Mouse (Mus musculus): Measurements from ENCODE around the gene Slc9c1. TPM values are rescaled to one million over a fixed set of nuclear protein-coding genes. Genes with fewer than 3 reads are reported as not detected.

Gene Slc9c1
- polyA plus RNA-seq, 1 experiment from 2014 or later = not detected

DNA sequence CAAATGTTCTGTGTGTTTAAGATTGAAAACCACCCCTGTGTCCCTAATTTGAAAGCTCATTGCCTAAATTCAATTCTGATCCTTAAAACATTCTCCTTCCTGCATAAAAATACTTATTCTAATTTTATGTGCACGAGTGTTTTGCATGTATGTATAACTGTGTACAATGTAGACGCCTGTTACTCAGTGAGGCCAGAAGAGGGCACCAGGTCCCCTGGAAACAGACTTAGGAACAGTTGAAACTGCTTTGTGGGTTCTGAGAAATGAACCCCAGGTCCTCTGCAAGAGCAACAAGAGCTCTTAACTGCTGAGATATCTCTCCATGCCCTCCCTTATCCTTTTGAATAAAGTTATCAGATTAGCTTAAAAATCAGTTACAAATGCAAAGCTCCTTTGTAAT is 47.4 kb downstream of the Slc9c1 start:
- H3K4me3 ChIP-seq = no peak overlapping the region
- H3K27ac ChIP-seq = no peak overlapping the region
- no peaks in the 10 kb centered on the region for H3K36me3 ChIP-seq
- 23% methylated on average over 2 of the region's 2 CpGs for WGBS (ENCODE audit: insufficient replicate concordance)
- no peak for ATAC-seq
- no peaks in the 10 kb centered on the region for H3K27me3 ChIP-seq (replicated peaks)
- no peak overlapping the region for H3K9ac ChIP-seq
- H3K4me1 ChIP-seq = peaks cover 8% of the 10 kb centered on the region
- no peaks in the 10 kb centered on the region for H3K9me3 ChIP-seq (replicated peaks)
- no peak overlapping the region for H3K4me2 ChIP-seq

GRCm38 (mm10) chr16:45593656-45594055 is 58.5 kb downstream of the Slc9c1 start:
- 68% methylated on average over 1 of the region's 1 CpGs for WGBS (ENCODE audit: insufficient replicate concordance)
- Histone ChIP-seq H3K4me3 (no peak overlapping the region), H3K36me3 (no peaks in the 10 kb centered on the region), H3K27ac (no peak overlapping the region), H3K27me3 (replicated peaks) (no peaks in the 10 kb centered on the region), H3K9me3 (replicated peaks) (no peaks in the 10 kb centered on the region), H3K4me1 (no peaks in the 10 kb centered on the region), H3K4me2 (no peak overlapping the region), H3K9ac (no peak overlapping the region)
- ATAC-seq = no peak

DNA sequence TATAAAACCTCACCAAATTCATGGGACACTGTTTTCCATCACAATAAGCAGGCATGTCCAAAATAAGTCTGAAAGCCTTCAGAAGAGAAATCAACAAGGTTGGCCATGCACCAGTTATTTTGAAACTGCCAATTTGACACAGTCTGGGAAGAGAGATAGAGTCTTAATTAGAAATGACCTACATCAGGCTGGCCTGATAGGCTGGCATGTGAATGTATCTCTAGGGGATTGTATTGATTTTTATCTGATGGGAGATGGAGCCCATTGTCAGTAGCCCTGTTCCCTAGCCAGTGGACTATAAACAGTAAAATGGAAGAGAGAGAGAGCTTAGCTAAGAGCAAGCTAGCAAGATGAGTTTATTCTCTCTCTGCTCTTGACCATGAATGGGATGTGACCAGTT is 60.4 kb downstream of the Slc9c1 start:
- H3K9me3 ChIP-seq (replicated peaks) = no peaks in the 10 kb centered on the region
- H3K4me2 ChIP-seq = no peak overlapping the region
- H3K27ac ChIP-seq = no peak overlapping the region
- no peak overlapping the region for H3K9ac ChIP-seq
- no peaks in the 10 kb centered on the region for H3K27me3 ChIP-seq (replicated peaks)
- ATAC-seq = no peak
- no peaks in the 10 kb centered on the region for H3K36me3 ChIP-seq
- H3K4me1 ChIP-seq = no peaks in the 10 kb centered on the region
- no peak overlapping the region for H3K4me3 ChIP-seq

DNA sequence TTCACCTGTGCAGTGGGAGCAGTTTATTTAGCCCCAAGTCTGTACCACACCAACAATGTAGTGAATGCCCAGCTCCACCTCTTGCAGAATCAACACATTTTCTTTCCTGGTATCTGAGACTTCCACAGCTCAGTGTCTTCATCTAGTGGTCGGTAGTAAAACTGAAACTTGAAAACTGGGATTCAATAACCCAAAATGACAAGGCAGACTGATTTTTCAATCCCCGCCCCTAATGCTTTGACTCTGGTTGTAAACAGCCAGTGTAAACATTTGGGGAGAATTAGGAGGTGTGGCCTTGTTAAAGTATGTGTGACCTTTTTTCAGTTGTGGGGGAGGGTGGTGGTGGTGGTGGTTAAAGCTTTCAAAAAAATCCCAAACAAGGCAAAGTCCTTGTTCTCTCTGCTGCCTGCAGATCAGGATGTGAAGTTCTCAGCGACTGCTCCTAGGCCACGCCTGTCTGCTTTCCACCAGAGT is 73.4 kb downstream of the Slc9c1 start:
- Histone ChIP-seq H3K9ac (no peak overlapping the region), H3K36me3 (no peaks in the 10 kb centered on the region), H3K27me3 (replicated peaks) (no peaks in the 10 kb centered on the region), H3K4me2 (no peak overlapping the region), H3K4me3 (no peak overlapping the region), H3K9me3 (replicated peaks) (no peaks in the 10 kb centered on the region), H3K4me1 (peaks cover 4% of the 10 kb centered on the region; the same call in 1 of the 2 replicates), H3K27ac (no peak overlapping the region)
- ATAC-seq = peak; percentile 59
- 38% methylated on average over 4 of the region's 4 CpGs for WGBS (ENCODE audit: insufficient replicate concordance)

DNA sequence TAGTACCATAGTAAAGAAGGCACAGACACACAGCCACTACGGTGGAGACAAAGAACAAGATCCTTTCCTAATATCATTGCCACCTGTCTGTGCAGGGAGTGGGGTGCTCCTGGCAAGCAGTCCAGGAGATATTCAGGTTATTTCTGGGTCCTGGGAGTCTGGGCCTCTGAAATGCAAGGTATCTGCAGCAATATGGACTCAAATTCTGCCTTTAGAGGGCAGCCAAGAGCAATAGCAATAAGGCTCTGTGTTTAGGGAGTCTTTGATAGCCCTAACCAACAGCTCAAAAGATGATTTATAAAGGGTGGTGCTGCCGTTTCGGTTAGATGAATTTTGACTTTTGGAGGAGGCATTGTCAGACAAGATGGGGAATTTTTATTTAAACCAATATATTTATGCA is 74.2 kb downstream of the Slc9c1 start:
- 55% methylated on average over 3 of the region's 3 CpGs for WGBS (ENCODE audit: insufficient replicate concordance)
- H3K4me2 ChIP-seq = no peak overlapping the region
- no peaks in the 10 kb centered on the region for H3K36me3 ChIP-seq
- H3K4me3 ChIP-seq = no peak overlapping the region
- no peaks in the 10 kb centered on the region for H3K9me3 ChIP-seq (replicated peaks)
- H3K4me1 ChIP-seq = peaks cover 4% of the 10 kb centered on the region; the same call in 1 of the 2 replicates
- no peak overlapping the region for H3K9ac ChIP-seq
- no peaks in the 10 kb centered on the region for H3K27me3 ChIP-seq (replicated peaks)
- no peak overlapping the region for H3K27ac ChIP-seq
- no peak for ATAC-seq

GRCm38 (mm10) chr16:45610267-45610666 is 75.2 kb downstream of the Slc9c1 start, which contains the start of gene Gcsam:
Gene Gcsam, plus strand, starts transcription at chr16:45610380.
- peaks cover 4% of the 10 kb centered on the region; the same call in 1 of the 2 replicates for H3K4me1 ChIP-seq
- no peak for ATAC-seq

GRCm38 (mm10) chr16:45613247-45613646 is 78.1 kb downstream of the Slc9c1 start:
- Histone ChIP-seq H3K4me2 (no peak overlapping the region), H3K36me3 (no peaks in the 10 kb centered on the region), H3K4me3 (no peak overlapping the region), H3K9ac (no peak overlapping the region), H3K27ac (no peak overlapping the region), H3K9me3 (replicated peaks) (no peaks in the 10 kb centered on the region), H3K4me1 (peaks cover 4% of the 10 kb centered on the region; the same call in 1 of the 2 replicates), H3K27me3 (replicated peaks) (no peaks in the 10 kb centered on the region)
- ATAC-seq = no peak
- 83% methylated on average over 2 of the region's 2 CpGs for WGBS (ENCODE audit: insufficient replicate concordance)

More at GRCm38 (mm10) chr16:45610267-45610666, 75.2 kb downstream of the Slc9c1 start, which contains the start of gene Gcsam:
- Histone ChIP-seq H3K4me2 (no peak within 1 kb of the TSS), H3K27me3 (replicated peaks) (no peaks in the 10 kb centered on the region), H3K27ac (no peak within 1 kb of the TSS), H3K4me3 (no peak within 1 kb of the TSS), H3K9me3 (replicated peaks) (no peaks in the 10 kb centered on the region), H3K36me3 (no peaks in the 10 kb centered on the region), H3K9ac (no peak within 1 kb of the TSS)
- WGBS (ENCODE audit: insufficient replicate concordance) = 22% methylated on average over 4 of the region's 4 CpGs

- Histone ChIP-seq H3K27ac (no peak overlapping the region), H3K4me3 (no peak overlapping the region), H3K4me1 (peaks cover 16% of the 10 kb centered on the region), H3K36me3 (no peaks in the 10 kb centered on the region), H3K27me3 (replicated peaks) (no peaks in the 10 kb centered on the region), H3K4me2 (no peak overlapping the region), H3K9ac (no peak overlapping the region), H3K9me3 (replicated peaks) (no peaks in the 10 kb centered on the region)
- 69% methylated on average over 1 of the region's 1 CpGs for WGBS (ENCODE audit: insufficient replicate concordance)
- ATAC-seq = no peak
Observed at GRCm38 (mm10) chr16:45615944-45616343, 80.8 kb downstream of the Slc9c1 start.

DNA sequence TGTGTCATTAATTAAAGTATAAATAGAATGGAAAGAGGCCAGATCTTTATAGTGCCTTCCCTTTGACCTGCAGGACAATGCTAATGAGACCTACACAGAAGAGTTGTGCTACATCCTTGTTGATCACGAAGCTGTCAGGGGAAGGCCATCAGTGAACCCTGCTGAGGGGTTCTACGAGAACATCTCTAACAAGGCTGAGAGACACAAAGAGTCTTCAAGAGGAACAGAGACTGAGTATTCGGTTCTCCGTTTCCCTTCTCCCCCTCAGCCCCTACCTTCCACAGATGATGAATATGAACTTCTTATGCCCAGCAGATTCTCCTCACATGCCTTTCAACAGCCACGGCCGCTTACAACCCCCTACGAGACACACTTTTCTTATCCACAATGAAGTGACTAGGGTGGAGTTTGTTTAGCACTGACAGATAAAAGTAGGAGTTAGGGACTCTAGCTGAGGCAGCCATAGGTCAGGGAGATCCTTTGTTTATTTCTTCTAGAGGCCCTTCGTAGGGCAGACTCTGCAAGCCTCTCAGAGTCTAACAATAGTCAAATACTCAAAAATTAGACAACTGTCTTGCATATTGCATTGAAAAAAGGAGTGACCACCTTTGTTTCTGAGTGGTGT is 84.8 kb downstream of the Slc9c1 start:
- Histone ChIP-seq H3K4me1 (peaks cover 44% of the 10 kb centered on the region), H3K36me3 (no peaks in the 10 kb centered on the region), H3K27ac (no peak overlapping the region), H3K9ac (no peak overlapping the region), H3K9me3 (replicated peaks) (no peaks in the 10 kb centered on the region), H3K27me3 (replicated peaks) (no peaks in the 10 kb centered on the region), H3K4me3 (no peak overlapping the region), H3K4me2 (peak overlapping the region; percentile 17)
- peak; percentile 79 for ATAC-seq
- 30% methylated on average over 8 of the region's 8 CpGs for WGBS (ENCODE audit: insufficient replicate concordance)

GRCm38 (mm10) chr16:45623230-45623629 is 88.1 kb downstream of the Slc9c1 start:
- H3K4me3 ChIP-seq = no peak overlapping the region
- H3K36me3 ChIP-seq = no peaks in the 10 kb centered on the region
- no peak overlapping the region for H3K4me2 ChIP-seq
- H3K27ac ChIP-seq = no peak overlapping the region
- no peaks in the 10 kb centered on the region for H3K27me3 ChIP-seq (replicated peaks)
- 26% methylated on average over 4 of the region's 4 CpGs for WGBS (ENCODE audit: insufficient replicate concordance)
- H3K9me3 ChIP-seq (replicated peaks) = no peaks in the 10 kb centered on the region
- ATAC-seq = 0 out of 2 replicates have a peak, but pooled peaks have one; percentile 25
- no peak overlapping the region for H3K9ac ChIP-seq
- peaks cover 49% of the 10 kb centered on the region for H3K4me1 ChIP-seq

DNA sequence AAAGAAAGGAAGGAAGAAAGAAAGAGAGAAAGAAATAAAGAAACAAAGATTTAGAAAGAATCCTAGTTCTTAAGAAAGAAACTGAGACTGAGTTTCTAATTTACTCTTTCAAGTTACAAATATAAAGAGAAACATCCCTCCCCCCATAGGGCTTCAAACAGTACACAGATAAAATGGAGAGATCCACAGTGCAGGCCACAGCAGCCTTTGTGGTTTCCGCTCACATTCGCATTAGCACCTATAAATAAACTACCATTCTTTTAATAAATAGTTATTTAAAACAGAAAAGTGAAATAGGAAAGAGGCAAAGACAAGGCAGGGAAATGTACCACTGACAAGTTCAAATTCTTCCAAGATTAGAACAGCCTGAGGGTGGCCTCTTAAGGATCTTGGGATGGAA is 89.7 kb downstream of the Slc9c1 start:
- peaks cover 44% of the 10 kb centered on the region for H3K4me1 ChIP-seq
- WGBS (ENCODE audit: insufficient replicate concordance) = 22% methylated on average over 2 of the region's 2 CpGs
- H3K27me3 ChIP-seq (replicated peaks) = no peaks in the 10 kb centered on the region
- H3K36me3 ChIP-seq = no peaks in the 10 kb centered on the region
- no peak overlapping the region for H3K27ac ChIP-seq
- ATAC-seq = no peak
- no peak overlapping the region for H3K4me2 ChIP-seq
- H3K9ac ChIP-seq = no peak overlapping the region
- no peak overlapping the region for H3K4me3 ChIP-seq
- H3K9me3 ChIP-seq (replicated peaks) = no peaks in the 10 kb centered on the region

DNA sequence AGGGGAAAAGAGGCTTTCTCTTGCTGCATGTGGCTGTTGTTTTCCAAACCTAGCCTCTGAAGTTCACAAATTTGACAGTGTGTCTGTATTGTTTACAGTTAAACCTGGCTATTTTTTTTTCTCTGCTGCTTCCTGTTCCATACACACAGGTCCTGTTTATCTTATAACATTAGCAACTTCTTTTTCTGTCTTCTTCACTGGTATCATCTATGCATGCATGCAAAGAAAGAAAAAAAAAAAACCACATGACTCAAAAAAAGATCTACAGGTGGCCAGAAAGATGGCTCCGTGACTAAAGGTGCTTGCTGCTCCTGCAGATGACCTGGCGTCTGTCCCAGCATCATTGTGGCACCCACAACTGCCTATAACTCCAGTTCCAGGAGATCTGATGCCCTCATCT is 90.2 kb downstream of the Slc9c1 start:
- 55% methylated on average over 2 of the region's 2 CpGs for WGBS (ENCODE audit: insufficient replicate concordance)
- no peak overlapping the region for H3K4me3 ChIP-seq
- H3K9me3 ChIP-seq (replicated peaks) = no peaks in the 10 kb centered on the region
- H3K4me2 ChIP-seq = no peak overlapping the region
- ATAC-seq = no peak
- no peaks in the 10 kb centered on the region for H3K36me3 ChIP-seq
- H3K4me1 ChIP-seq = peaks cover 38% of the 10 kb centered on the region
- no peak overlapping the region for H3K27ac ChIP-seq
- no peaks in the 10 kb centered on the region for H3K27me3 ChIP-seq (replicated peaks)
- no peak overlapping the region for H3K9ac ChIP-seq

Measured in liver, embryonic 12.5 days (tissue).